Mouse (Mus musculus): ENCODE data around the gene Sparc. TPM values are rescaled to one million over a fixed set of nuclear protein-coding genes. Genes with fewer than 3 reads are reported as not detected.

Sparc gene
- total and polyA plus RNA-seq, 2 experiments from 2014 or later: 264 to 510 TPM

GRCm38 (mm10) chr11:55407133-55407532 is 15.8 kb downstream of the Sparc start:
- no peak for TF ChIP-seq CTCF (IDR thresholded peaks at IDR 0.05; ENCODE audit: low read depth)
- H3K36me3 ChIP-seq (ENCODE audit: insufficient read depth): no peaks in the 10 kb centered on the region
- 94% methylated on average over 4 of the region's 4 CpGs for WGBS
- DNase-seq (no peak), ATAC-seq (no peak)
- no peaks in the 10 kb centered on the region for H3K27me3 ChIP-seq (ENCODE audit: insufficient read depth, low read length)
- H3K27ac ChIP-seq (ENCODE audit: low read depth, low read length): no peak overlapping the region
- no peak overlapping the region for H3K4me2 ChIP-seq (ENCODE audit: low read depth)
- H3K4me3 ChIP-seq (ENCODE audit: low read depth, low read length): no peak overlapping the region
- no peaks in the 10 kb centered on the region for H3K9me3 ChIP-seq (ENCODE audit: low read length)
- H3K9ac ChIP-seq: no peak overlapping the region
- H3K4me1 ChIP-seq (ENCODE audit: insufficient read depth): no peaks in the 10 kb centered on the region

- 82% methylated on average over 8 of the region's 8 CpGs for WGBS
- Histone ChIP-seq H3K9me3 (ENCODE audit: low read length) (no peaks in the 10 kb centered on the region), H3K36me3 (ENCODE audit: insufficient read depth) (no peaks in the 10 kb centered on the region), H3K27ac (ENCODE audit: low read depth, low read length) (0 out of 2 replicates have a peak overlapping the region, but pooled peaks have one; percentile 9), H3K4me3 (ENCODE audit: low read depth, low read length) (no peak overlapping the region), H3K9ac (no peak overlapping the region), H3K4me2 (ENCODE audit: low read depth) (no peak overlapping the region), H3K4me1 (ENCODE audit: insufficient read depth) (no peaks in the 10 kb centered on the region), H3K27me3 (ENCODE audit: insufficient read depth, low read length) (no peaks in the 10 kb centered on the region)
- no peak for ATAC-seq
- DNase-seq: no peak
- TF ChIP-seq CTCF (IDR thresholded peaks at IDR 0.05; ENCODE audit: low read depth): no peak
These were observed 17.1 kb downstream of the Sparc start for GRCm38 (mm10) chr11:55405601-55406469.

- no peak for TF ChIP-seq CTCF (IDR thresholded peaks at IDR 0.05; ENCODE audit: low read depth)
- Histone ChIP-seq H3K4me3 (ENCODE audit: low read depth, low read length) (no peak overlapping the region), H3K9me3 (ENCODE audit: low read length) (no peaks in the 10 kb centered on the region), H3K27me3 (ENCODE audit: insufficient read depth, low read length) (no peaks in the 10 kb centered on the region), H3K4me2 (ENCODE audit: low read depth) (no peak overlapping the region), H3K9ac (no peak overlapping the region), H3K36me3 (ENCODE audit: insufficient read depth) (no peaks in the 10 kb centered on the region), H3K4me1 (ENCODE audit: insufficient read depth) (no peaks in the 10 kb centered on the region), H3K27ac (ENCODE audit: low read depth, low read length) (no peak overlapping the region)
- DNase-seq (no peak), ATAC-seq (no peak)
- 88% methylated on average over 9 of the region's 9 CpGs for whole genome bisulfite sequencing
These were observed 18.1 kb downstream of the Sparc start for GRCm38 (mm10) chr11:55404659-55405457.

GRCm38 (mm10) chr11:55400863-55401262 is 22.1 kb downstream of the Sparc start:
- DNase-seq: no peak
- no peaks in the 10 kb centered on the region for H3K9me3 ChIP-seq (ENCODE audit: low read length)
- H3K4me2 ChIP-seq (ENCODE audit: low read depth): no peak overlapping the region
- ATAC-seq: no peak
- no peaks in the 10 kb centered on the region for H3K4me1 ChIP-seq (ENCODE audit: insufficient read depth)
- H3K9ac ChIP-seq: no peak overlapping the region
- H3K36me3 ChIP-seq (ENCODE audit: insufficient read depth): no peaks in the 10 kb centered on the region
- no peak for TF ChIP-seq CTCF (IDR thresholded peaks at IDR 0.05; ENCODE audit: low read depth)
- no peak overlapping the region for H3K27ac ChIP-seq (ENCODE audit: low read depth, low read length)
- H3K4me3 ChIP-seq (ENCODE audit: low read depth, low read length): no peak overlapping the region
- no peaks in the 10 kb centered on the region for H3K27me3 ChIP-seq (ENCODE audit: insufficient read depth, low read length)
- WGBS: 90% methylated on average over 2 of the region's 2 CpGs

GRCm38 (mm10) chr11:55398371-55398770 is 24.6 kb downstream of the Sparc start:
- no peak for TF ChIP-seq CTCF (IDR thresholded peaks at IDR 0.05; ENCODE audit: low read depth)
- WGBS: 93% methylated on average over 8 of the region's 8 CpGs
- Histone ChIP-seq H3K4me2 (ENCODE audit: low read depth) (no peak overlapping the region), H3K9ac (no peak overlapping the region), H3K4me3 (ENCODE audit: low read depth, low read length) (no peak overlapping the region), H3K27me3 (ENCODE audit: insufficient read depth, low read length) (no peaks in the 10 kb centered on the region), H3K9me3 (ENCODE audit: low read length) (no peaks in the 10 kb centered on the region), H3K36me3 (ENCODE audit: insufficient read depth) (no peaks in the 10 kb centered on the region), H3K4me1 (ENCODE audit: insufficient read depth) (no peaks in the 10 kb centered on the region), H3K27ac (ENCODE audit: low read depth, low read length) (no peak overlapping the region)
- DNase-seq: no peak
- no peak for ATAC-seq

GRCm38 (mm10) chr11:55397441-55397840 is 25.5 kb downstream of the Sparc start:
- Histone ChIP-seq H3K4me3 (ENCODE audit: low read depth, low read length) (no peak overlapping the region), H3K27me3 (ENCODE audit: insufficient read depth, low read length) (no peaks in the 10 kb centered on the region), H3K9ac (no peak overlapping the region), H3K27ac (ENCODE audit: low read depth, low read length) (no peak overlapping the region), H3K36me3 (ENCODE audit: insufficient read depth) (no peaks in the 10 kb centered on the region), H3K4me1 (ENCODE audit: insufficient read depth) (no peaks in the 10 kb centered on the region), H3K9me3 (ENCODE audit: low read length) (no peaks in the 10 kb centered on the region), H3K4me2 (ENCODE audit: low read depth) (no peak overlapping the region)
- DNase-seq: no peak
- ATAC-seq: no peak; the same call in 1 of the 2 replicates
- 84% methylated on average over 9 of the region's 9 CpGs for WGBS
- no peak for TF ChIP-seq CTCF (IDR thresholded peaks at IDR 0.05; ENCODE audit: low read depth)

- Histone ChIP-seq H3K4me3 (ENCODE audit: low read depth, low read length) (no peak overlapping the region), H3K4me2 (ENCODE audit: low read depth) (no peak overlapping the region), H3K9me3 (ENCODE audit: low read length) (no peaks in the 10 kb centered on the region), H3K27me3 (ENCODE audit: insufficient read depth, low read length) (no peaks in the 10 kb centered on the region), H3K9ac (no peak overlapping the region), H3K27ac (ENCODE audit: low read depth, low read length) (no peak overlapping the region), H3K36me3 (ENCODE audit: insufficient read depth) (no peaks in the 10 kb centered on the region), H3K4me1 (ENCODE audit: insufficient read depth) (no peaks in the 10 kb centered on the region)
- DNase-seq (no peak), ATAC-seq (no peak)
- WGBS: 86% methylated on average over 2 of the region's 2 CpGs
- no peak for TF ChIP-seq CTCF (IDR thresholded peaks at IDR 0.05; ENCODE audit: low read depth)
These were observed 25.9 kb downstream of the Sparc start for GRCm38 (mm10) chr11:55397036-55397435.

Measured in forebrain, postnatal 0 days (tissue).